Mouse (Mus musculus) adrenal gland, adult 2 months (tissue): ENCODE results near the gene Olfr710. TPM values are rescaled to one million over a fixed set of nuclear protein-coding genes. Genes with fewer than 3 reads are reported as not detected.
"Not testable (repeated sequence)": the region's sequence is repeated elsewhere in the genome, so short reads cannot be mapped to it uniquely, and the experiment has no call there.

Experiments used
- DNase-seq: peaks from one replicate; pipeline ENCODE4 v3.0.0; 2021
- long read RNA-seq: library from polyadenylated mRNA; stranded (forward); transcript quantifications from one replicate; pipeline ENCODE4 v2.0.0, GENCODE M21; 2021
- polyA plus RNA-seq: library from polyadenylated mRNA; depleted of rRNA; stranded (reverse); fragments of >200 nt; gene quantifications from 2 replicates; pipeline ENCODE4 v1.2.3, GENCODE M21; 2012; rRNA removed
- total RNA-seq, 2 experiments: library from RNA; stranded (reverse); gene quantifications; 2 replicates each; pipeline ENCODE4 v1.2.3; 2021

Gene Olfr710
- total RNA-seq (not detected), polyA plus RNA-seq (not detected in 2 replicates)
- long read RNA-seq: 0 reads

- DNase-seq: no peak
Measured at GRCm38 (mm10) chr7:106948212-106948611, at the start of gene Olfr710. TSS of gene Olfr710 (minus strand) at chr7:106948312.

- DNase-seq: no peak
Measured at GRCm38 (mm10) chr7:106985236-106985635, 37.1 kb upstream of the Olfr710 start.

GRCm38 (mm10) chr7:106975353-106975752 is 27.2 kb upstream of the Olfr710 start, which contains the start of gene Olfr711:
TSS of gene Olfr711 (minus strand) at chr7:106975453.
- DNase-seq: no peak

GRCm38 (mm10) chr7:106967503-106967902 is 19.4 kb upstream of the Olfr710 start:
- not testable (repeated sequence) for DNase-seq

GRCm38 (mm10) chr7:106963837-106964236 is 15.7 kb upstream of the Olfr710 start, which contains the start of gene Olfr6:
TSS of gene Olfr6 (minus strand) at chr7:106963937.
- no peak for DNase-seq

- no peak for DNase-seq
Measured at GRCm38 (mm10) chr7:106932119-106932518, 16.0 kb downstream of the Olfr710 start, which contains the start of gene Olfr709-ps1. TSS of gene Olfr709-ps1 (minus strand) at chr7:106932219.

- DNase-seq: not testable (repeated sequence)
Measured at GRCm38 (mm10) chr7:106920961-106921360, 27.2 kb downstream of the Olfr710 start.

- no peak for DNase-seq
Measured at GRCm38 (mm10) chr7:106907676-106908075, 40.4 kb downstream of the Olfr710 start, which contains the start of gene Olfr1532-ps1. TSS of gene Olfr1532-ps1 (plus strand) at chr7:106908001.

GRCm38 (mm10) chr7:106901141-106901540 is 47.0 kb downstream of the Olfr710 start, which contains the start of gene Olfr707:
TSS of gene Olfr707 (minus strand) at chr7:106901241.
- DNase-seq: not testable (repeated sequence)

Other genes with a start within 250 kb of the Olfr710 start
- gene Olfr695, start 231.9 kb downstream of the Olfr710 start, total RNA-seq: not detected
- gene Olfr695, start 231.9 kb downstream of the Olfr710 start, polyA plus RNA-seq: not detected in 2 replicates
- not detected for gene Olfr697, start 205.9 kb downstream of the Olfr710 start, total RNA-seq
- not detected in 2 replicates for gene Olfr697, start 205.9 kb downstream of the Olfr710 start, polyA plus RNA-seq
- gene Olfr698, start 192.9 kb downstream of the Olfr710 start, total RNA-seq: not detected
- not detected in 2 replicates for gene Olfr698, start 192.9 kb downstream of the Olfr710 start, polyA plus RNA-seq
- not detected for gene Olfr699, start 155.1 kb downstream of the Olfr710 start, total RNA-seq
- gene Olfr699, start 155.1 kb downstream of the Olfr710 start, polyA plus RNA-seq: not detected in 2 replicates
- not detected for gene Olfr700, start 139.5 kb downstream of the Olfr710 start, total RNA-seq
- not detected in 2 replicates for gene Olfr700, start 139.5 kb downstream of the Olfr710 start, polyA plus RNA-seq
- gene Olfr701, start 134.2 kb downstream of the Olfr710 start, total RNA-seq: not detected
- gene Olfr701, start 134.2 kb downstream of the Olfr710 start, polyA plus RNA-seq: not detected in 2 replicates
- gene Olfr702, start 114.4 kb downstream of the Olfr710 start, total RNA-seq: not detected
- not detected in 2 replicates for gene Olfr702, start 114.4 kb downstream of the Olfr710 start, polyA plus RNA-seq
- not detected for gene Olfr703, start 105.0 kb downstream of the Olfr710 start, total RNA-seq
- not detected in 2 replicates for gene Olfr703, start 105.0 kb downstream of the Olfr710 start, polyA plus RNA-seq
- not detected for gene Olfr704, start 85.1 kb downstream of the Olfr710 start, total RNA-seq
- gene Olfr704, start 85.1 kb downstream of the Olfr710 start, polyA plus RNA-seq: not detected in 2 replicates
- not detected for gene Olfr705, start 71.4 kb downstream of the Olfr710 start, total RNA-seq
- not detected in 2 replicates for gene Olfr705, start 71.4 kb downstream of the Olfr710 start, polyA plus RNA-seq
- not detected for gene Olfr706, start 60.1 kb downstream of the Olfr710 start, total RNA-seq
- not detected in 2 replicates for gene Olfr706, start 60.1 kb downstream of the Olfr710 start, polyA plus RNA-seq
- gene Olfr707, start 47.1 kb downstream of the Olfr710 start, total RNA-seq: not detected
- not detected in 2 replicates for gene Olfr707, start 47.1 kb downstream of the Olfr710 start, polyA plus RNA-seq
- not detected for gene Olfr1532-ps1, start 40.3 kb downstream of the Olfr710 start, total RNA-seq
- gene Olfr1532-ps1, start 40.3 kb downstream of the Olfr710 start, polyA plus RNA-seq: not detected in 2 replicates
- under 1 TPM; 0.07 to 0.09 TPM for gene Olfr709-ps1, start 16.1 kb downstream of the Olfr710 start, total RNA-seq
- not detected in 2 replicates for gene Olfr709-ps1, start 16.1 kb downstream of the Olfr710 start, polyA plus RNA-seq
- gene Olfr6, start 15.6 kb upstream of the Olfr710 start, total RNA-seq: not detected
- not detected in 2 replicates for gene Olfr6, start 15.6 kb upstream of the Olfr710 start, polyA plus RNA-seq
- not detected for gene Olfr711, start 27.1 kb upstream of the Olfr710 start, total RNA-seq
- not detected in 2 replicates for gene Olfr711, start 27.1 kb upstream of the Olfr710 start, polyA plus RNA-seq
- gene Olfr2, start 57.8 kb upstream of the Olfr710 start, total RNA-seq: not detected
- gene Olfr2, start 57.8 kb upstream of the Olfr710 start, polyA plus RNA-seq: not detected in 2 replicates
- gene Olfr713, start 82.9 kb upstream of the Olfr710 start, total RNA-seq: not detected
- not detected in 2 replicates for gene Olfr713, start 82.9 kb upstream of the Olfr710 start, polyA plus RNA-seq
- gene Olfr714, start 122.7 kb upstream of the Olfr710 start, total RNA-seq: not detected
- not detected in 2 replicates for gene Olfr714, start 122.7 kb upstream of the Olfr710 start, polyA plus RNA-seq
- gene Olfr17, start 144.9 kb upstream of the Olfr710 start, total RNA-seq: not detected
- gene Olfr17, start 144.9 kb upstream of the Olfr710 start, polyA plus RNA-seq: not detected in 2 replicates
- gene Olfr715b, start 162.1 kb upstream of the Olfr710 start, total RNA-seq: not detected
- gene Olfr715b, start 162.1 kb upstream of the Olfr710 start, polyA plus RNA-seq: not detected in 2 replicates
- not detected for gene Olfr715, start 182.8 kb upstream of the Olfr710 start, total RNA-seq
- gene Olfr715, start 182.8 kb upstream of the Olfr710 start, polyA plus RNA-seq: not detected in 2 replicates
- not detected for gene Olfr716, start 190.0 kb upstream of the Olfr710 start, total RNA-seq
- gene Olfr716, start 190.0 kb upstream of the Olfr710 start, polyA plus RNA-seq: not detected in 2 replicates
- gene Nlrp14, start 218.7 kb upstream of the Olfr710 start, total RNA-seq: not detected
- gene Nlrp14, start 218.7 kb upstream of the Olfr710 start, polyA plus RNA-seq: not detected in 2 replicates